Mouse (Mus musculus): ENCODE measurements around the gene Sox11. TPM values are rescaled to one million over a fixed set of nuclear protein-coding genes. Genes with fewer than 3 reads are reported as not detected.

The Sox11 gene
- polyA plus RNA-seq, 1 experiment: 5.4 TPM

- WGBS: 62% methylated on average over 1 of the region's 1 CpGs
- TF ChIP-seq POLR2A (IDR thresholded peaks at IDR 0.05; ENCODE audit: borderline replicate concordance, extremely low read depth, low read depth, low read length) (no peak), CTCF (IDR thresholded peaks at IDR 0.05; ENCODE audit: insufficient read depth, low read length) (no peak)
- Histone ChIP-seq H3K4me1 (ENCODE audit: control insufficient read depth, insufficient read depth, low read length) (peaks cover 3% of the 10 kb centered on the region; the same call in 1 of the 2 replicates), H3K4me3 (replicated peaks; ENCODE audit: extremely low read depth, low read depth, low read length) (no peak overlapping the region)
- no peak for DNase-seq
Observed at GRCm38 (mm10) chr12:27337482-27337881, 4.9 kb downstream of the Sox11 start.

- TF ChIP-seq POLR2A (IDR thresholded peaks at IDR 0.05; ENCODE audit: borderline replicate concordance, extremely low read depth, low read depth, low read length) (no peak), CTCF (IDR thresholded peaks at IDR 0.05; ENCODE audit: insufficient read depth, low read length) (no peak)
- H3K4me1 ChIP-seq (ENCODE audit: control insufficient read depth, insufficient read depth, low read length): peaks cover 3% of the 10 kb centered on the region; the same call in 1 of the 2 replicates
- 57% methylated on average over 5 of the region's 5 CpGs for WGBS
Observed at GRCm38 (mm10) chr12:27336801-27337200, 5.6 kb downstream of the Sox11 start.

GRCm38 (mm10) chr12:27336336-27336735, 6.0 kb downstream of the Sox11 start:
- Histone ChIP-seq H3K4me3 (replicated peaks; ENCODE audit: extremely low read depth, low read depth, low read length) (no peak overlapping the region), H3K4me1 (ENCODE audit: control insufficient read depth, insufficient read depth, low read length) (peaks cover 3% of the 10 kb centered on the region; the same call in 1 of the 2 replicates)
- DNase-seq: no peak
- TF ChIP-seq POLR2A (IDR thresholded peaks at IDR 0.05; ENCODE audit: borderline replicate concordance, extremely low read depth, low read depth, low read length): no peak
- TF ChIP-seq CTCF (IDR thresholded peaks at IDR 0.05; ENCODE audit: insufficient read depth, low read length): no peak
- 72% methylated on average over 7 of the region's 7 CpGs for WGBS

More at GRCm38 (mm10) chr12:27336801-27337200, 5.6 kb downstream of the Sox11 start:
- no peak overlapping the region for H3K4me3 ChIP-seq (replicated peaks; ENCODE audit: extremely low read depth, low read depth, low read length)
- DNase-seq: no peak

GRCm38 (mm10) chr12:27335356-27336055, 6.9 kb downstream of the Sox11 start:
- H3K4me3 ChIP-seq (replicated peaks; ENCODE audit: extremely low read depth, low read depth, low read length): no peak overlapping the region
- no peak for TF ChIP-seq CTCF (IDR thresholded peaks at IDR 0.05; ENCODE audit: insufficient read depth, low read length)
- TF ChIP-seq POLR2A (IDR thresholded peaks at IDR 0.05; ENCODE audit: borderline replicate concordance, extremely low read depth, low read depth, low read length): no peak
- no peak for DNase-seq
- WGBS: 78% methylated on average over 11 of the region's 11 CpGs
- H3K4me1 ChIP-seq (ENCODE audit: control insufficient read depth, insufficient read depth, low read length): peaks cover 3% of the 10 kb centered on the region; the same call in 1 of the 2 replicates

- WGBS: 86% methylated on average over 3 of the region's 3 CpGs
Observed at GRCm38 (mm10) chr12:27333590-27333989, 8.8 kb downstream of the Sox11 start.

GRCm38 (mm10) chr12:27323423-27323822, 19.0 kb downstream of the Sox11 start:
- no peak for DNase-seq
- TF ChIP-seq POLR2A (IDR thresholded peaks at IDR 0.05; ENCODE audit: borderline replicate concordance, extremely low read depth, low read depth, low read length): no peak
- no peak for TF ChIP-seq CTCF (IDR thresholded peaks at IDR 0.05; ENCODE audit: insufficient read depth, low read length)
- H3K4me3 ChIP-seq (replicated peaks; ENCODE audit: extremely low read depth, low read depth, low read length): no peak overlapping the region
- 68% methylated on average over 1 of the region's 1 CpGs for WGBS
- H3K4me1 ChIP-seq (ENCODE audit: control insufficient read depth, insufficient read depth, low read length): no peaks in the 10 kb centered on the region

More at GRCm38 (mm10) chr12:27333590-27333989, 8.8 kb downstream of the Sox11 start:
- no peak overlapping the region for H3K4me3 ChIP-seq (replicated peaks; ENCODE audit: extremely low read depth, low read depth, low read length)
- TF ChIP-seq POLR2A (IDR thresholded peaks at IDR 0.05; ENCODE audit: borderline replicate concordance, extremely low read depth, low read depth, low read length): no peak
- no peak for TF ChIP-seq CTCF (IDR thresholded peaks at IDR 0.05; ENCODE audit: insufficient read depth, low read length)
- no peak for DNase-seq
- no peaks in the 10 kb centered on the region; the same call in 1 of the 2 replicates for H3K4me1 ChIP-seq (ENCODE audit: control insufficient read depth, insufficient read depth, low read length)

- H3K4me3 ChIP-seq (replicated peaks; ENCODE audit: extremely low read depth, low read depth, low read length): no peak overlapping the region
- DNase-seq: no peak
- H3K4me1 ChIP-seq (ENCODE audit: control insufficient read depth, insufficient read depth, low read length): no peaks in the 10 kb centered on the region
- no peak for TF ChIP-seq POLR2A (IDR thresholded peaks at IDR 0.05; ENCODE audit: borderline replicate concordance, extremely low read depth, low read depth, low read length)
- TF ChIP-seq CTCF (IDR thresholded peaks at IDR 0.05; ENCODE audit: insufficient read depth, low read length): no peak
Observed at GRCm38 (mm10) chr12:27320705-27321104, 21.7 kb downstream of the Sox11 start.

GRCm38 (mm10) chr12:27312985-27313384, 29.4 kb downstream of the Sox11 start:
- Histone ChIP-seq H3K4me3 (replicated peaks; ENCODE audit: extremely low read depth, low read depth, low read length) (no peak overlapping the region), H3K4me1 (ENCODE audit: control insufficient read depth, insufficient read depth, low read length) (no peaks in the 10 kb centered on the region)
- 83% methylated on average over 8 of the region's 8 CpGs for WGBS
- no peak for DNase-seq
- TF ChIP-seq CTCF (IDR thresholded peaks at IDR 0.05; ENCODE audit: insufficient read depth, low read length): no peak
- no peak for TF ChIP-seq POLR2A (IDR thresholded peaks at IDR 0.05; ENCODE audit: borderline replicate concordance, extremely low read depth, low read depth, low read length)

- TF ChIP-seq POLR2A (IDR thresholded peaks at IDR 0.05; ENCODE audit: borderline replicate concordance, extremely low read depth, low read depth, low read length) (no peak), CTCF (IDR thresholded peaks at IDR 0.05; ENCODE audit: insufficient read depth, low read length) (no peak)
- H3K4me3 ChIP-seq (replicated peaks; ENCODE audit: extremely low read depth, low read depth, low read length): no peak overlapping the region
- no peaks in the 10 kb centered on the region for H3K4me1 ChIP-seq (ENCODE audit: control insufficient read depth, insufficient read depth, low read length)
- 14% methylated on average over 9 of the region's 9 CpGs for WGBS
- DNase-seq: no peak
Observed at GRCm38 (mm10) chr12:27311854-27312466, 30.4 kb downstream of the Sox11 start.

All from lung, adult 2 months (tissue).